Mouse (Mus musculus): Measurements from ENCODE around the gene Nmnat1.

DNA sequence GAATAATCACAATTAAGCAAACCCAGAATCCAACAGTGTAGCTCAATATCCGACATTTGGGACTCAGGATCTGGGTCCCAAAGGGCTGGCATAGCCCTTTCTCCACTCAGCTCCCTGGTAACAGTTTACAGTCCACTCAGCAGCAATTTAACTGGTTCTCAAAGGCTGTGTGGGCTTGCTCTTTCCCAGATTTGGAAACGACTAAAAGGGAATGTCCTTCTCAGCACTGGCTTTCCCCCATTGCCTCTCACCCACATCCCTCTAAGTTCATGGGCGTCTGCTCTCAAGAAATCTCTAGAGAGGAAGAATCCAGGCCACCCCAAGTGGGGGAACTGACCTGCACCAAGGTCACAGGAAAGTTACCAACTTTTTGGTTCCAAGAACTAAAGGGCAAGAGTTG lies 436 bp downstream of the Nmnat1 start:
- TF ChIP-seq CTCF (IDR thresholded peaks at IDR 0.05): no peak
- TF ChIP-seq EP300 (IDR thresholded peaks at IDR 0.05): no peak
